Mouse (Mus musculus): ENCODE results near the gene 2200002D01Rik.

DNA sequence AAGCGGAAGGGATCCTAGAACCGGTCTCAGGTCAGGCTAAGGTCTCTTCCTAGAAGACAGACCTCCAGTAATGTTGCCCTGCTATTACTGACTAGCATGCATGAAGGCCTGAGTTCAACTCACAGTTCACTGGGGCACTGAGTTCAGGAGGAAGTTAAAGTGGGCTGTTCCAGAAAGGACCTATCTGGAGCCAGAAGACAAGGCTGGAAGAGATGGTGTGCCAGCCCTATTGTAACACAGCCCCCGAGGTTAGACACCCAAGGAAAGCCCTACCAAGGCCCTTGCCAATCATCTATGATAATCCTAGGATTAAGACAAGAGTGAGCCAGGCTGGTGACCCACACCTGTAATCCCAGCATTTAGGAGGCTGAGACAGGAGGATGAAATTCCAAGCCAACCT is 16.7 kb downstream of the 2200002D01Rik start:
- no peak for TF ChIP-seq CTCF (IDR thresholded peaks at IDR 0.05; ENCODE audit: insufficient read depth, low read length)
- no peak for TF ChIP-seq POLR2A (IDR thresholded peaks at IDR 0.05; ENCODE audit: borderline replicate concordance, extremely low read depth, low read depth, low read length)

All from lung, adult 2 months (tissue).